Comparison of ENCODE assay signal across 26 mouse cellular contexts in the genomic region with DNA sequence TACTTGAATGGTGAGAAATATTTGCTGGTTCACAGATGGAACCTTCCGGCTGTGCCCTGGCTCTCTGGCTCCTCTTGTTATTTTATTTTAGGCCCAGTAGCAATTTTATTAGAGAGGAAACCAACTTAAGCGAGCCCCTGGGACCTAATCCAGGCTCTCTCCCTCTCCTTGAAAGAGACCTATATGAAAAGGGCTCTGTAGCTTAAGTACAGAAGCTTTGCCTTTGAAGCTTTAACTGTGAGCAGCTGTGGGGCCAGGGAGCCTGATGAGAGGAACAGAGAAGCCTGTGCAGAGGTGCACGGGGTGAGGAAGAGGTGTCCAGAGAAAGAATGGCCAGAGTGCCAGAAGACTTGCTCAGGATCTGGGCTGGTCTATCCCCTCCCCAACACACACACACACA. TPM values are rescaled to one million over a fixed set of nuclear protein-coding genes. Genes with fewer than 3 reads are reported as not detected.
A peak's percentile ranks its signal among the peaks of the same experiment; 100 is the strongest.
DNase-seq lines count a peak whose midpoint lies in the region; ATAC-seq and TF ChIP-seq lines count a peak whose summit lies in the region.
"Had no signal": no experiment of that assay in that cellular context is flagged by ENCODE, and none has a peak within 500 bp of the region (broad histone marks: within the 10 kb centered on the region; RNA-seq: fewer than 3 reads in every experiment).

No protein-coding gene starts in this region.

- no peak overlapping the region for H3K27ac ChIP-seq in hindbrain, embryonic 10.5 days
- H3K27ac ChIP-seq in hindbrain, embryonic 14.5 days, result no peak overlapping the region
- H3K27ac ChIP-seq: gastrocnemius, adult 2 months; hindbrain, embryonic 12.5 days; liver, embryonic 13.5 days; neural tube, embryonic 13.5 days; stomach, embryonic 15.5 days had no signal

- no peak for TF ChIP-seq CTCF in brain, embryonic 14.5 days (IDR thresholded peaks at IDR 0.05; ENCODE audit: borderline replicate concordance, extremely low read depth, insufficient read depth, insufficient read length)

- H3K4me2 ChIP-seq in hindbrain, embryonic 14.5 days (replicated peaks), result no peak overlapping the region
- H3K4me2 ChIP-seq: heart, embryonic 11.5 days; hindbrain, embryonic 12.5 days; liver, embryonic 13.5 days; lung, embryonic 14.5 days; neural tube, embryonic 13.5 days; stomach, embryonic 15.5 days had no signal

- no peak overlapping the region for H3K4me3 ChIP-seq in hindbrain, embryonic 10.5 days
- H3K4me3 ChIP-seq in hindbrain, embryonic 14.5 days (replicated peaks; ENCODE audit: low read length), result no peak overlapping the region
- H3K4me3 ChIP-seq: gastrocnemius, adult 2 months; hindbrain, embryonic 12.5 days; liver, embryonic 13.5 days; neural tube, embryonic 13.5 days; stomach, embryonic 15.5 days had no signal

- no peak overlapping the region for H3K9ac ChIP-seq in hindbrain, embryonic 14.5 days
- H3K9ac ChIP-seq: hindbrain, embryonic 12.5 days; liver, embryonic 13.5 days; lung, embryonic 14.5 days; neural tube, embryonic 13.5 days; stomach, embryonic 15.5 days had no signal

- ATAC-seq in hindbrain, embryonic 14.5 days (ENCODE audit: low FRiP score), result no peak
- ATAC-seq: activated CD4-positive, CD25-positive, alpha-beta regulatory T cell, adult 4 months had no signal

- no peak for TF ChIP-seq POLR2A in brain, embryonic 14.5 days (IDR thresholded peaks at IDR 0.05; ENCODE audit: borderline replicate concordance, extremely low read depth, insufficient read depth, insufficient read length, poor library complexity, severe bottlenecking)

- peak; percentile 3 for DNase-seq in cerebellum, adult 11-12 months
- no peak for DNase-seq in cerebellum, adult 9-11 months
- peak; percentile 13 for DNase-seq in hindbrain, embryonic 10.5 days (ENCODE audit: low spot score)
- DNase-seq in hindbrain, embryonic 14.5 days (ENCODE audit: low spot score), result no peak
- DNase-seq in brain, embryonic 14.5 days (ENCODE audit: low read depth), result peak; percentile 22
- peak; percentile 67 for DNase-seq in forelimb bud, embryonic 11.5 days (ENCODE audit: low read depth, low spot score)
- no peak for DNase-seq in lung, adult 18-20 months
- no peak for DNase-seq in lung, postnatal 4 days
- DNase-seq: adrenal gland, adult 8-10 months; cerebellum, postnatal 36 days; gastrocnemius, adult 2 months; layer of hippocampus, adult 9-11 months; left cerebral cortex, postnatal 4 days; liver, embryonic 13.5 days; lung, embryonic 14.5 days; lung, postnatal 36 days; midbrain, embryonic 14.5 days; retina, postnatal 1 day; right cerebral cortex, postnatal 4 days; thymus, postnatal 25 days had no signal

- H3K4me1 ChIP-seq in hindbrain, embryonic 10.5 days (replicated peaks), result no peaks in the 10 kb centered on the region
- no peaks in the 10 kb centered on the region for H3K4me1 ChIP-seq in hindbrain, embryonic 14.5 days (replicated peaks; ENCODE audit: control insufficient read depth, insufficient read depth, low read length)
- H3K4me1 ChIP-seq: hindbrain, embryonic 12.5 days; liver, embryonic 13.5 days; stomach, embryonic 15.5 days had no signal

- 56% methylated on average over 3 of the region's 3 CpGs for whole genome bisulfite sequencing in hindbrain, embryonic 10.5 days
- 63% methylated on average over 3 of the region's 3 CpGs for WGBS in hindbrain, embryonic 14.5 days

- no peaks in the 10 kb centered on the region for H3K36me3 ChIP-seq in hindbrain, embryonic 10.5 days
- H3K36me3 ChIP-seq in hindbrain, embryonic 14.5 days (replicated peaks; ENCODE audit: control insufficient read depth, insufficient read depth), result no peaks in the 10 kb centered on the region
- H3K36me3 ChIP-seq: hindbrain, embryonic 12.5 days; liver, embryonic 13.5 days; neural tube, embryonic 13.5 days; stomach, embryonic 15.5 days had no signal

- H3K9me3 ChIP-seq in hindbrain, embryonic 10.5 days, result peaks cover 8% of the 10 kb centered on the region; the same call in 1 of the 2 replicates
- no peaks in the 10 kb centered on the region for H3K9me3 ChIP-seq in hindbrain, embryonic 14.5 days (ENCODE audit: control insufficient read depth, low read length)
- H3K9me3 ChIP-seq: hindbrain, embryonic 12.5 days; liver, embryonic 13.5 days; neural tube, embryonic 13.5 days; stomach, embryonic 15.5 days had no signal

- H3K27me3 ChIP-seq in hindbrain, embryonic 10.5 days (ENCODE audit: insufficient read depth, poor library complexity, severe bottlenecking), result no peaks in the 10 kb centered on the region
- no peaks in the 10 kb centered on the region for H3K27me3 ChIP-seq in hindbrain, embryonic 14.5 days (ENCODE audit: control insufficient read depth, insufficient read depth, low read length)
- H3K27me3 ChIP-seq: hindbrain, embryonic 12.5 days; liver, embryonic 13.5 days; neural tube, embryonic 13.5 days; stomach, embryonic 15.5 days had no signal

RNA-seq across cellular contexts. Expression of gene Mas1, which starts 33.1 kb away (rescaled TPM):
- polyA plus RNA-seq in hindbrain, embryonic 10.5 days (2016; fragmentation: Nextera tagmentation; extraction: Ambion mirVana), result 0.22 and 0.89 TPM in 2 replicates
- 0.31 TPM in 1 of 2 replicates, not detected in the other for polyA plus RNA-seq in hindbrain, embryonic 14.5 days (2014; fragmentation: Nextera tagmentation; extraction: Ambion mirVana)
- polyA plus RNA-seq in brain, embryonic 14.5 days (2012; rRNA removed), result 0.07 and 0.08 TPM in 2 replicates
- polyA plus RNA-seq: large intestine, adult 2 months; liver, embryonic 13.5 days had no signal

RNA-seq across cellular contexts. Expression of gene Mrgprh, which starts 41.0 kb away (rescaled TPM):
- polyA plus RNA-seq in hindbrain, embryonic 10.5 days (2016; fragmentation: Nextera tagmentation; extraction: Ambion mirVana), result not detected in 2 replicates
- not detected in 2 replicates for polyA plus RNA-seq in hindbrain, embryonic 14.5 days (2014; fragmentation: Nextera tagmentation; extraction: Ambion mirVana)
- polyA plus RNA-seq in brain, embryonic 14.5 days (2012; rRNA removed), result 0.05 TPM in 1 of 2 replicates, not detected in the other
- polyA plus RNA-seq: activated CD4-positive, CD25-positive, alpha-beta regulatory T cell, adult 4 months; hindbrain, embryonic 12.5 days; liver, embryonic 13.5 days; lung, embryonic 14.5 days; midbrain, embryonic 14.5 days; neural tube, embryonic 13.5 days had no signal

Comparison
In these comparisons a context has a peak if more than half of its experiments do, and no peak if none do; other contexts are left out.
1. DNase-seq: peak in cerebellum, adult 11-12 months (single experiment), hindbrain, embryonic 10.5 days (single experiment), brain, embryonic 14.5 days (single experiment) and forelimb bud, embryonic 11.5 days (single experiment); none in cerebellum, adult 9-11 months (single experiment), hindbrain, embryonic 14.5 days (single experiment), lung, adult 18-20 months (0 of 2) and lung, postnatal 4 days (0 of 2).